Mouse (Mus musculus) MEL (cell line): ENCODE measurements around the gene Nhlrc4. TPM values are rescaled to one million over a fixed set of nuclear protein-coding genes. Genes with fewer than 3 reads are reported as not detected.

Source experiments
- DNase-seq: peaks from one replicate; pipeline ENCODE4 v3.0.0; 2011; ENCODE audit warnings: low read depth, low spot score
- H3K27ac ChIP-seq: 2 replicates; pipeline ENCODE4 v1.5.1; 2012; ENCODE audit warnings: low read depth, mild to moderate bottlenecking, control low read depth, low read length, moderate library complexity; ENCODE audit not compliant: control insufficient read depth
- H3K27me3 ChIP-seq, 2 experiments: fragments of 150-350 bp in 1 of 2; sonication (generic) in 1 of 2; 2 replicates each; pipeline ENCODE4 v1.6.1; 2012; ENCODE audit warnings: low read length in 2 of 2, mild to moderate bottlenecking in 2 of 2, improper control_type of control experiment in 1 of 2, moderate library complexity in 1 of 2; ENCODE audit not compliant: insufficient read depth in 2 of 2, control insufficient read depth in 1 of 2
- H3K36me3 ChIP-seq, 2 experiments: 2 replicates each; pipeline ENCODE4 v1.6.1; 2012 to 2014; ENCODE audit warnings: low read length in 2 of 2, improper control_type of control experiment in 1 of 2, inconsistent platforms in 1 of 2, mild to moderate bottlenecking in 1 of 2; ENCODE audit not compliant: insufficient read depth in 2 of 2, control insufficient read depth in 1 of 2
- H3K4me1 ChIP-seq, 2 experiments: fragments of 150-350 bp in 1 of 2; sonication (generic) in 1 of 2; 2 replicates each; pipeline ENCODE4 v1.6.1; 2012; ENCODE audit warnings: low read length in 2 of 2, improper control_type of control experiment in 1 of 2, mild to moderate bottlenecking in 1 of 2; ENCODE audit not compliant: insufficient read depth in 2 of 2, control insufficient read depth in 1 of 2
- H3K4me3 ChIP-seq, 2 experiments: fragments of 150-350 bp in 1 of 2; sonication (generic) in 1 of 2; 2 replicates each; pipeline ENCODE4 v1.5.1; 2012; ENCODE audit warnings: low read depth in 2 of 2, low read length in 2 of 2, mild to moderate bottlenecking in 2 of 2, moderate library complexity in 2 of 2, control low read depth in 1 of 2, improper control_type of control experiment in 1 of 2; ENCODE audit not compliant: control insufficient read depth in 1 of 2, insufficient read depth in 1 of 2
- H3K79me2 ChIP-seq: 2 replicates; pipeline ENCODE4 v1.6.1; 2012; ENCODE audit warnings: mild to moderate bottlenecking, low read length, moderate library complexity; ENCODE audit not compliant: control insufficient read depth, poor library complexity, insufficient read depth
- H3K9ac ChIP-seq: 2 replicates; pipeline ENCODE4 v1.6.1; 2012; ENCODE audit warnings: low read depth, mild to moderate bottlenecking, control low read depth, low read length, moderate library complexity; ENCODE audit not compliant: control insufficient read depth, poor library complexity, severe bottlenecking
- H3K9me3 ChIP-seq: fragments of 150-350 bp; sonication (generic); replicated peaks from 2 replicates; pipeline ENCODE4 v1.6.1; 2012; ENCODE audit warnings: mild to moderate bottlenecking, low read length, improper control_type of control experiment, moderate library complexity; ENCODE audit not compliant: insufficient read depth
- CHD1 ChIP-seq: IDR thresholded peaks from 2 replicates; pipeline ENCODE4 v1.6.1; 2012; ENCODE audit warnings: low read depth, mild to moderate bottlenecking, inconsistent platforms, low read length, improper control_type of control experiment
- CHD2 ChIP-seq: IDR thresholded peaks from 2 replicates; pipeline ENCODE4 v1.6.1; 2011; ENCODE audit warnings: low read length, improper control_type of control experiment
- CTCF ChIP-seq, 3 experiments: IDR thresholded peaks in 2 of 3; conservative IDR thresholded peaks in 1 of 3; 2 replicates each; pipeline ENCODE4 v1.5.1; 2011 to 2012; ENCODE audit warnings: low read length in 3 of 3, low read depth in 2 of 3, mild to moderate bottlenecking in 2 of 3, improper control_type of control experiment in 1 of 3, inconsistent platforms in 1 of 3, mixed read lengths in 1 of 3, moderate library complexity in 1 of 3; ENCODE audit not compliant: control insufficient read depth in 1 of 3, insufficient read depth in 1 of 3, poor library complexity in 1 of 3, severe bottlenecking in 1 of 3
- EP300 ChIP-seq, 2 experiments: IDR thresholded peaks; 2 replicates each; pipeline ENCODE4 v1.6.1; 2011; ENCODE audit warnings: improper control_type of control experiment in 2 of 2, low read length in 2 of 2, low read depth in 1 of 2, mild to moderate bottlenecking in 1 of 2
- GABPA ChIP-seq: IDR thresholded peaks from 2 replicates; pipeline ENCODE4 v1.6.1; 2012; ENCODE audit warnings: low read depth, mild to moderate bottlenecking, inconsistent platforms, low read length, improper control_type of control experiment, moderate library complexity
- HCFC1 ChIP-seq: IDR thresholded peaks from 2 replicates; pipeline ENCODE4 v1.6.1; 2012; ENCODE audit warnings: low read depth, mild to moderate bottlenecking, inconsistent platforms, low read length, improper control_type of control experiment, moderate library complexity
- KAT2A ChIP-seq: conservative IDR thresholded peaks from 2 replicates; pipeline ENCODE4 v1.6.1; 2012; ENCODE audit warnings: low read depth, low read length, improper control_type of control experiment, inconsistent platforms
- MAX ChIP-seq: IDR thresholded peaks from 2 replicates; pipeline ENCODE4 v1.6.1; 2011; ENCODE audit warnings: low read length, improper control_type of control experiment
- MAZ ChIP-seq: IDR thresholded peaks from 2 replicates; pipeline ENCODE4 v1.6.1; 2012; ENCODE audit warnings: low read depth, mild to moderate bottlenecking, inconsistent platforms, low read length, improper control_type of control experiment
- MEF2A ChIP-seq: IDR thresholded peaks from 2 replicates; pipeline ENCODE4 v1.6.1; 2014; ENCODE audit warnings: low read depth, mild to moderate bottlenecking, inconsistent platforms, low read length, improper control_type of control experiment; ENCODE audit not compliant: poor library complexity, insufficient replicate concordance, severe bottlenecking; ENCODE audit errors: extremely low read depth
- MYB ChIP-seq: IDR thresholded peaks from 2 replicates; pipeline ENCODE4 v1.6.1; 2011; ENCODE audit warnings: mild to moderate bottlenecking, low read depth, low read length, improper control_type of control experiment
- MYC ChIP-seq: IDR thresholded peaks from 2 replicates; pipeline ENCODE4 v1.6.1; 2011; ENCODE audit warnings: low read depth, mild to moderate bottlenecking, low read length, improper control_type of control experiment, moderate library complexity
- NRF1 ChIP-seq: IDR thresholded peaks from 2 replicates; pipeline ENCODE4 v1.6.1; 2014; ENCODE audit warnings: low read depth, mild to moderate bottlenecking, inconsistent platforms, low read length, improper control_type of control experiment, moderate library complexity; ENCODE audit not compliant: poor library complexity, insufficient read depth, severe bottlenecking
- POLR2A ChIP-seq, 2 experiments: IDR thresholded peaks; 2 replicates each; pipeline ENCODE4 v1.6.1; 2011 to 2012; ENCODE audit warnings: low read length in 2 of 2, mild to moderate bottlenecking in 2 of 2, control low read depth in 1 of 2, improper control_type of control experiment in 1 of 2, low read depth in 1 of 2, moderate library complexity in 1 of 2; ENCODE audit not compliant: control insufficient read depth in 1 of 2, insufficient read depth in 1 of 2, poor library complexity in 1 of 2
- RAD21 ChIP-seq: IDR thresholded peaks from 2 replicates; pipeline ENCODE4 v1.6.1; 2011; ENCODE audit warnings: mild to moderate bottlenecking, low read depth, low read length, improper control_type of control experiment
- SMC3 ChIP-seq: IDR thresholded peaks from 2 replicates; pipeline ENCODE4 v1.6.1; 2011; ENCODE audit warnings: low read depth, low read length, improper control_type of control experiment
- TAL1 ChIP-seq: IDR thresholded peaks from 2 replicates; pipeline ENCODE4 v1.6.1; 2012; ENCODE audit warnings: mild to moderate bottlenecking, inconsistent platforms, low read length, moderate library complexity, mixed read lengths
- TBP ChIP-seq: IDR thresholded peaks from 2 replicates; pipeline ENCODE4 v1.8.0; 2011; ENCODE audit warnings: low read depth, low read length, improper control_type of control experiment
- ZMIZ1 ChIP-seq: IDR thresholded peaks from 2 replicates; pipeline ENCODE4 v1.6.1; 2012; ENCODE audit warnings: low read depth, mild to moderate bottlenecking, inconsistent platforms, low read length, improper control_type of control experiment, moderate library complexity
- polyA plus RNA-seq, 2 experiments: library from polyadenylated mRNA; stranded (reverse) in 1 of 2; unstranded in 1 of 2; fragments of >175 nt in 1 of 2; fragments of >200 nt in 1 of 2; gene quantifications; 2 replicates each; pipeline versions ENCODE4 v1.2.1 to v1.2.4; 2012; ENCODE audit warnings: low replicate concordance in 2 of 2, low read depth in 1 of 2; ENCODE audit not compliant: insufficient read length in 2 of 2, insufficient read depth in 1 of 2, missing spikeins in 1 of 2
- total RNA-seq: library from RNA; depleted of rRNA; stranded (reverse); fragments of 300-350 nt; gene quantifications from 2 replicates; pipeline ENCODE4 v1.2.3, GENCODE M21; 2012

Gene Nhlrc4
- total and polyA plus RNA-seq, 3 experiments = 0.19 to 0.23 TPM; not detected in 1

DNA sequence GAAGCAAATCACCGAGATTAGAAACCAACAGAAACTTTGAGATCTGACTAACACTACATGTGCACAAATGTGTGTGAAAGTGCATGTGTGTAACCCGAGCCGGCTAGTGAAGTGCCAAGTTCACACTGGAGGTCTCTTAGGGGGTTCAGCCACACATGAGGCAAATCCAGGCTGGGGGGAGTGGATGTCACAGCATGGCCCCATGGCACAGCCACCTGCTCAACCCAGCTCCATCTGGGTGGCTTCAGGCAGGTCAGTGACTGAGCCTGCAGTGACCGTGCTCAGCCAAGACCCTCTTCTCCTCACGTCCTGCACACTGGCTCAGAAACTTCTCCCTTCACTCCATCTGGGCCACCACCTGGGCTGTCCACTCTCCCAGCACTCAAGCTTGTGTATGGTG lies 5.2 kb upstream of the Nhlrc4 start:
- TF ChIP-seq TBP (no peak), HCFC1 (no peak), ZMIZ1 (no peak), RAD21 (no peak), MYB (no peak), NRF1 (no peak), MAX (no peak), CHD1 (no peak), MYC (no peak), TAL1 (no peak), CHD2 (no peak), MAZ (no peak), GABPA (no peak), CTCF (IDR thresholded peaks at IDR 0.05 in 2 of 3, conservative IDR thresholded peaks at IDR 0.05 in 1 of 3; ENCODE audit: control insufficient read depth in 1 of 3, insufficient read depth in 1 of 3, low read depth in 2 of 3, low read length in 3 of 3, poor library complexity in 1 of 3, severe bottlenecking in 1 of 3) (no peak), KAT2A (no peak), MEF2A (no peak)
- TF ChIP-seq, all 39 proteins: peak for 0
- H3K79me2 ChIP-seq = no peaks in the 10 kb centered on the region
- no peaks in the 10 kb centered on the region for H3K9me3 ChIP-seq
- no peak overlapping the region for H3K9ac ChIP-seq
- H3K27me3 ChIP-seq = no peaks in the 10 kb centered on the region
- no peak overlapping the region for H3K4me3 ChIP-seq
- peaks cover 0 to 12% of the 10 kb centered on the region in 2 experiments; a peak in 2 of 4 replicates for H3K4me1 ChIP-seq
- no peak overlapping the region for H3K27ac ChIP-seq
- DNase-seq = no peak
- peaks cover 0 to 5% of the 10 kb centered on the region in 2 experiments; a peak in 1 of 4 replicates for H3K36me3 ChIP-seq

DNA sequence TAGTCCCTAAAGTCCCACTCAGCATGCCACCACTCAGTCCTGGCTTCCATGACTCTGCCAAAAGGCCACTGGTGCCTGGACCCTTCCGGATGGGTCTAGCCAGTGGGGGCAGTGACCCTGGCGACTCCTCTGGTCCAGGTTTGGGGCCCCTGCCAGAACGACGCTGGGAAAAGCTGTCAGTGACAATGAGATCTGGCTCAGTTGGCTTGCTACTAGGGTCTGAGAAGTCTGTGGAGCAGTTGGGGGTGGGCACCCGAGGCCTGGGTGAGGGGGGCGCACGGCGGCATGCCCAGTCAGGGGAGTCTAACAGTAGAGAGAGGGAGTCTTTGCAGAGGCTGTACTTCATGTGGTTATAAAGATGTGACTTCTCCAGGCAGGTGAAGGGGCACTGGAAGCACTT lies 3.3 kb upstream of the Nhlrc4 start:
- Histone ChIP-seq H3K4me3 (no peak overlapping the region), H3K9ac (no peak overlapping the region), H3K27me3 (no peaks in the 10 kb centered on the region), H3K79me2 (no peaks in the 10 kb centered on the region), H3K36me3 (peaks cover 0 to 13% of the 10 kb centered on the region in 2 experiments; a peak in 2 of 4 replicates), H3K27ac (no peak overlapping the region), H3K9me3 (no peaks in the 10 kb centered on the region), H3K4me1 (peaks cover 6 to 23% of the 10 kb centered on the region in 2 experiments)
- TF ChIP-seq POLR2A (IDR thresholded peaks at IDR 0.05; ENCODE audit: control insufficient read depth in 1 of 2, insufficient read depth in 1 of 2, low read depth in 1 of 2, low read length in 2 of 2, poor library complexity in 1 of 2) = no peak
- TF ChIP-seq SMC3 = no peak
- TF ChIP-seq EP300 (IDR thresholded peaks at IDR 0.05; ENCODE audit: low read depth in 1 of 2, low read length in 2 of 2) = no peak
- DNase-seq = no peak
